Mouse (Mus musculus) T-helper 17 cell (primary cell): ENCODE measurements around the gene Vasn.
"Not testable (repeated sequence)": the region's sequence is repeated elsewhere in the genome, so short reads cannot be mapped to it uniquely, and the experiment has no call there.

Source experiments
- in situ Hi-C, 2 experiments: fragments of 300-600 bp; cut with MboI, MseI; formaldehyde crosslinking; loops; 1 replicate in 1 of 2; 2 replicates in 1 of 2; pipeline ENCODE4 v1.15.1; 2025; ENCODE audit warnings: high pct_unique_total_duplicates in 2 of 2

Gene Vasn

DNA sequence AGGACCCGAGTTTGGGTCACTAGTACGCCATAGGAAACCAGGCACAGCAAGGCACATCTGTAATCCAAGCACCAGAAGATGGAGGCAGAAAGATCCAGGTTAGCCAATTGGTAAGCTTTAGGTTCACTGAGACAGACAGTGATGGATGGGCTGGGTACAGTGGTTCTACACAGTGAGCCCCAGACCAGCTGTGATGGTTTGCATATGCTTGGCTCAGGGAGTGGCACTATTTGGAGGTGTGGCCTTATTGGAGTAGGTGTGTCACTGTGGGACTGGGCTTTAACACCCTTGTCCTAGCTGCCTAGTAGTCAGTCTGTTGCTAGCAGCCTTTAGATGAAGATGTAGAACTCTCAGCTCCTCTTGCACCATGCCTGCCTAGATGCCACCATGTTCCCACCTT lies 24.1 kb downstream of the Vasn start:
- in situ Hi-C loops = no loop called here

GRCm38 (mm10) chr16:4665726-4666125 lies 26.0 kb downstream of the Vasn start:
- in situ Hi-C loops = no loop called here

DNA sequence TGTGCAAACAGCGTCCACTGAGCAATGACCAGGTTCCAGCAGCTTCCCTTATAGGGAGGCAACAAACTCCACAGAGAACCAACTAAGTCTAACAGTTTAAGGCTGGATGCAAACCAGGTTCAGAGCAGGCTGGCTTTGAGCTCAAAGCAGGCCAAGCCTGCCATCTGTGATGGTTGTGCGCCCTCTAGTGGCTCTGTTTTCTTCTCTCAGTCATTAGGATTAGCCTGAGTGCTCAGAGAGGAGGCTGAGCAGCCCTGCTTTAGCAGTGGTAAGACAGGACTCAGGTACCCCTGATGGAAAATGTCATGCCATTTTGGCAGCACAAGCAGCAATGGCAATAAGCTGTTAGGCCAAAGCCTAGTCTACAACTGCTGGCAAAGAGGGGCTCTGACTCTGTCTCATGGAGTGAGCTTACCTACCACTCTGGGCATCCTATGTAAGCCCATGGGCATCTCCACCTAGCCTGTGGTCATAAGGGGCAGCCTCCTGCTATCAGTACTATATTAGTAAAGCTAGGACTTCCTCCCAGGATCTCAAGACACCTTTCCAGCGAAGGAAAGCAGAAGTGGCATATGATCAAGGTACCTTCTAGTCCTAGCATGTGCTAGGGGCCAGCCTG lies 27.6 kb downstream of the Vasn start:
- in situ Hi-C loops = no loop called here

DNA sequence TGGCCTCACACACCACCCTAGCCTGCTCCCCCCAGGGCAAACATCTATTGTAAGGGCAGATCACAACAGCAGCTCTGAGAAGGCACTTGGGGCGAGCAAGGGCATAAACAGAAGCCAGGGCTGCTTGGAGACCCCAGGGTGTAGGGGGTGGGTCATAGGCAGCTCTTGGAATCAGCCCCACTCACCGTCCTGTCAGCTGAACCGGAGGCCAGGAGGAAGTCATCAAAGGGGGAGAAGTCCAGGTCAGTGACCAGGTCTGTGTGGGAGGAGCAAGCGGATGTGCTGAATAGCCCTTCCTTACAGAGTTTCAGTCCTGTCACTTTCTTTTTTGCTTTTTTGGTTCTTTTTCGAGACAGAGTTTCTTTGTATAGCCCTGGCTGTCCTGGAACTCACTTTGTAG lies 30.6 kb downstream of the Vasn start:
- in situ Hi-C loops = loop anchor here in 1 of 2 experiments (5.0 kb wide), 1 partner anchor 38 kb away; no protein-coding TSS in a partner anchor

DNA sequence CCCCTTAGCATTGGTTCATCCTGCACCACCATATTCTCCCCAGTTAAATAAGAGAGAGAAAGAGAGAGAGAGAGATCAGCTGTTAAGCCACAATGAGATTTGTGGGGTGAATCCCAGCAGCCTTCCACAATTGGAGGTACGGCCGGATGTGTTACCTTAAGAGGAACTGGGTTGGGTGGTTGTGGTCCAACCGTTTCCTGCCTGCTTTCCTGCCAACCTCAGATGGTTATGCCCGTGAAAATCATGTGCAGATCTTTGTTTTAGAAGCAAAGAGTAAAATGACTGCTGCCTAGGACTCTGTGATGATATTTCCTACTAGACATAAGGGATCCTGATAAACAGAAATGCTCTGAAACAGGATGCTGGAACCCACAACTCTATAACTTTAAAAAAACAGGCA lies 34.4 kb downstream of the Vasn start:
- in situ Hi-C loops = loop anchor here in 1 of 2 experiments (5.0 kb wide), 1 partner anchor 42 kb away; no protein-coding TSS in a partner anchor

GRCm38 (mm10) chr16:4676836-4677235 lies 37.1 kb downstream of the Vasn start:
- in situ Hi-C loops = no loop called here

DNA sequence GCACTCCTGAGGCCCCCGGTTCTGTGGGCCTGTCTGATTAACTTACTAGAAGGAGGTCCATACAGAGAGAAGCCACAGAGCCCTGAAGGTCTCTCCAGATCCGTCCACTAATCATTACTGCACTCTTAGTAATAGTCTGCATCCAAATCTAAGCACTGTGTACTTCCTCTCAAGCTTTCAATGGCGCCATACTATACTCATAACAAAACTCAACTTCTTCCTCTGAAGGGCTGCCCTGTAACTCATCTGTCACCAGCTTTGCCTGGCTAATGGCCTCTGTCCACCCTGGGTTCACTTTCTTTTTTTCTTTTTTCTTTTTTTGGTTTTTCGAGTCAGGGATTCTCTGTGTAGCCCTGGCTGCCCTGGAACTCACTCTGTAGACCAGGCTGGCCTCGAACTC lies 38.3 kb downstream of the Vasn start:
- in situ Hi-C loops = no loop called here

DNA sequence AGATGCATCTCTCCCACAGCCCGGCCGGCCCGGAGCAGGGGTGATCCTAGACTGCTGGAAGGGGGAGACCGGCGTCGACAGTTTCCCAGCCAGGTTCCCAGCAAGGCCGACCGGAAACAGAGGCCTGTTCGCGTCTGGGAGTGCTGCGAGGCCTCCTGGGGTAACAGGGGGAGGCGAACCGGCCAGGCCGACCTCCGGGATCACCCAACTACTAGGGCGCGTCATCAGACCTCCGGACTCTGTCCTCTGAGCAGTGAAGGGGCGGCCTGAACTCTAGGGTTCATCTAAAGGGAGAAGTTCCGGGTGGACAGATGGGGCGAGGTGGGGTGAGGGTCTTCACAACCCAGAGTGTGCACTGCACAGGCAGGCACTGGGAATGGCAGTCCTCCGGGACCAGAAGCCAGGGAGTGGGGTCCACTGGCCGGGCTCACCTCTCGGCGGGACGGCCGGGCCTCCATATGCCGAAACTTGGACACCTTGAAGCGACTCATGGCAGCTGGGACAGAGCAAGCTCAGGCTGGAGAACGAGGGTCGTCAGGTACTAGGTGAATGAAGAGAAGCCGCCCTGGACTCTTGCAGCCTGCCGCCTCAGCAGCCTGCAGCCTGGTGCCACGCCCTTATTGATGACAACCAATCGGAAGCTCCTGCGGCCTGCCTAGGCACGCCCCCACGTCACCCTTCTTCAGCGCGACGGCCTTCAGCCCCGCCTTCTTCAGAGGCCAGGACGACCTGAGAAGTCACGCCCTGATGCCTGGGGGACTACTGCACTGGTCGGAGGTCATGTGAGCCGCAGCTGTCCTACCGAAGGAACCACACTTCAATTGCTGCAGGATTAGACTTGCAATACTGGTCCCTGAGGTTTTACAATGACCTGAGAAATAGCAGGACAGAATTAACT lies 39.6 kb downstream of the Vasn start, which contains the start of gene Coro7:
Gene Coro7 (minus strand): TSS at position 657 of the 898 bp plus-strand sequence.
- in situ Hi-C loops = no loop called here

- in situ Hi-C loops = not testable (repeated sequence)
Measured at GRCm38 (mm10) chr16:4680922-4681455, 41.2 kb downstream of the Vasn start.

DNA sequence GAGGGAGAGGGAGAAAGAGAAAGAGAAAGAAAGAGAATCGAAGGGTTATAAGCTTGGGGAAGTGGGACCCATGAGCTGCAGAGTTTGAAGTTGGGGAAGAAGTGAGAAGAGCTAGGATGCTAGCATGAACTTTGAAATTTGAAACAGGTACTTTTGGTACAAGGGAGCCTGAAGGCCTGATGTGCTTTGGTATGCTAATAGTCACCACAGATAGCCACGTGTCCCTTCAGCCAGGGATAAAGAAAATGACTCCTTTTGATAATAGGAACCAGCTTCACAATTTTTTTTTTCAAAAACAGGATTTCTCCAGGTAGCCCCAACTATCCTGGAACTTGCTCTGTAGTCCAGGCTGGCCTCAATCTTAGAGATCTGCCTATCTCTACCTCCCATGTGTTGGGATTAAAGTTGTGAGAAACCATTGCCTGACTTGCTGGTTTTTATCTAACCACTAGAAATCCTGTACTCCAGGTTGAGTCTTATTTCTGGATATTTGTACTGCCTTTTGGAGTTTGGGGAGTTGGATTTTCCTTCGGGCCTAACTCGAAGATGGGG lies 43.0 kb downstream of the Vasn start:
- in situ Hi-C loops = no loop called here

- in situ Hi-C loops = no loop called here
Measured at GRCm38 (mm10) chr16:4683193-4683580, 43.4 kb downstream of the Vasn start.

GRCm38 (mm10) chr16:4683581-4684456 lies 44.1 kb downstream of the Vasn start:
- in situ Hi-C loops = no loop called here

DNA sequence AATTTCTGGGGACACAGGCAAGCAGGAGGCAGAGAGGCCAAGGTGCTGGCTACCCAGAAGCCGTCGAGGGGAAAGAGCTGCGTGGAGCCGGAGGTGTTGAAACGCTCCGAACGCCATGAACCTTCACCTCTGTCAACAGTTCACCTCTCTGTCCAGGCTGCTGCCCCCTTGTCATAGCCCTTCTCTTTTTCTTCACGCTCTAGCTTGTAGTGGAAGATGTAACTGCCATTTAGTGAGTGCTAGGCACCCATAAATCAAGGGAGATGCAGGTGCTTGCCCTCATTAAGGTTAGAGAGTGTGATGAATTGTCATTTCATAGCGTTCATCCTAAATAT lies 44.7 kb downstream of the Vasn start:
- in situ Hi-C loops = no loop called here

GRCm38 (mm10) chr16:4689371-4689770 lies 49.6 kb downstream of the Vasn start:
- in situ Hi-C loops = not testable (repeated sequence)
